Mouse (Mus musculus): ENCODE measurements at regions not wholly inside any gene's neighbourhood (a gene's known extent, or its start where the extent isn't known, plus 50 kb on each side); places are given as distances from the start of the nearest gene placed in this dataset.

DNA sequence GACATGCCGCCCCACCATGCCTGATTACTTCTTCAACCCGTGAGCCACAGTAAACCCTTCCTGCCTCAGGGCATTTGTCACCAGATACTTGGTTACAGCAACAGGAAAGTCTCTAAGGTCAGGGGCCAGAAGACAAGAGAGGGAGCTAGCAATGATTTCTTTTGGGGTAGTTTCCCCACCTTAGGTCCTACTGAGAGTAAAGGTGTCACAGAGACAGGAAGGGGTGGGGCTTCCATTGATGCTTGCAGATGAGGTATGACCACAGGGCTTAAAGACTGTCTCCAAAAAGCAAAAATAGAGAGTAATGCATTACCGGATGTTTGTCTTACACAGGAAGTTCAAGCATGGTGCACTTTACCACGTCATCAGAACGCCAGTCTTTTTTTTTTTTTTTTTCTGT, 98.8 kb upstream of the Irs2 start:
- Histone ChIP-seq H3K79me2 (ENCODE audit: control insufficient read depth, insufficient read depth) (no peaks in the 10 kb centered on the region), H3K4me2 (ENCODE audit: low read depth) (no peak overlapping the region), H3ac (ENCODE audit: control insufficient read depth, insufficient read length) (no peak overlapping the region), H3K36me3 (ENCODE audit: control insufficient read depth, insufficient read depth) (no peaks in the 10 kb centered on the region), H3K27me3 (ENCODE audit: control insufficient read depth, insufficient read depth, insufficient read length) (no peaks in the 10 kb centered on the region), H3K4me3 (no peak overlapping the region)
- TF ChIP-seq TCF3 (IDR thresholded peaks at IDR 0.05; ENCODE audit: insufficient read length, low read depth), result no peak
- TF ChIP-seq POLR2A (IDR thresholded peaks at IDR 0.05; ENCODE audit: insufficient read length, low read depth), result no peak
- TF ChIP-seq TCF12 (IDR thresholded peaks at IDR 0.05; ENCODE audit: insufficient read depth, poor library complexity, severe bottlenecking), result no peak
- no peak for TF ChIP-seq POLR2AphosphoS2 (IDR thresholded peaks at IDR 0.05; ENCODE audit: insufficient read length, low read depth)
- TF ChIP-seq REST (IDR thresholded peaks at IDR 0.05; ENCODE audit: insufficient read depth, insufficient read length), result no peak
- no peak for TF ChIP-seq MYOD1 (IDR thresholded peaks at IDR 0.05; ENCODE audit: control insufficient read depth in 1 of 3, insufficient read length in 2 of 3, low read depth in 2 of 3)
- TF ChIP-seq MAX (IDR thresholded peaks at IDR 0.05; ENCODE audit: low read depth), result no peak
- TF ChIP-seq CEBPB (IDR thresholded peaks at IDR 0.05; ENCODE audit: insufficient read depth, poor library complexity, severe bottlenecking), result no peak
- TF ChIP-seq MYOG (IDR thresholded peaks at IDR 0.05; ENCODE audit: control insufficient read depth in 1 of 3, insufficient read depth in 1 of 3, insufficient read length in 2 of 3, low read depth in 2 of 3), result no peak
- no peak for TF ChIP-seq E2F4 (IDR thresholded peaks at IDR 0.05; ENCODE audit: insufficient read depth)
- no peak for TF ChIP-seq USF1 (IDR thresholded peaks at IDR 0.05; ENCODE audit: low read depth)

DNA sequence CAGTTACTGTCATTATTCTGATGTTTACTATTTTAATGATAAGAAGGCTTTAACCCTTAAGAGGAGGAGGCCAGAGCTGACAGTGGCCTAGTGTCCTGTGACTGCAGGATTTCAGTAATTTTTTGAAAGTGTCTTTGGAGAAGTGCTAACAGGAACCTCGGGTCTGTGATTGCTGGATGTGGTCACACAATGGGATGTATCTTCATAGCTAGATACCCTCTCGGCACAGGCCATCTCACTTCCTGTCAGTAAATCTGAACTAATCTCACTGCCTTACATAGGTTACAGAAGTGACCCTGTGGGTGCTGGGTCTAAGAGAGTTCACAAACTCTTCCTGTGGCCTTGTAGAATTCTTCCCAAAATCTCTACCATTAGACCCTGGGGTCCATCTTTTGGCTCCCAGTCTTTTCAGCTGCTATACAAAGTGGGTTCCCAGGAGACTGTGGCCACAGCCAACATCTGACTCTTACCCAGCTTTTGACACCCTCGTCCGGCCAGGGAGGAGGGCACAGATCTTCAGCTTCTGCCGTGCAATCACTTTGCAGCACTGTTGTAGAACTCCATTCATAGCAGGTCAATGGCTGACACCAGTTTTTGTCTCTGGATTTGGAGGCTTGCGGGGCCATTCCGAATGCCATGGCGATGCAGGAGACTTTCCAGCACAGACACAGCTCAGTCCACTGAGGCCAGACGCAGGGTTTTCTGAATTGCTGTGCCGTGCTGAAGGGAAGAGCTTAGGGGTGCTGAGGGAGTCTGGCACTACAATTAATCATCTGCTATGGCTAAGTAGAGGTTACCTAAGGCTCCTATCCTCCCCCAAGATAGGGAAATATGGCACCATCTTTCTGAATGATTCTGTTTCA, 95.7 kb upstream of the Irs2 start:
- Histone ChIP-seq H3K4me2 (ENCODE audit: low read depth) (no peak overlapping the region), H3ac (ENCODE audit: control insufficient read depth, insufficient read length) (no peak overlapping the region), H3K27me3 (ENCODE audit: control insufficient read depth, insufficient read depth, insufficient read length) (peaks cover 4% of the 10 kb centered on the region), H3K79me2 (ENCODE audit: control insufficient read depth, insufficient read depth) (no peaks in the 10 kb centered on the region), H3K36me3 (ENCODE audit: control insufficient read depth, insufficient read depth) (no peaks in the 10 kb centered on the region), H3K4me3 (no peak overlapping the region)
- no peak for TF ChIP-seq TCF3 (IDR thresholded peaks at IDR 0.05; ENCODE audit: insufficient read length, low read depth)
- no peak for TF ChIP-seq POLR2A (IDR thresholded peaks at IDR 0.05; ENCODE audit: insufficient read length, low read depth)
- TF ChIP-seq USF1 (IDR thresholded peaks at IDR 0.05; ENCODE audit: low read depth), result no peak
- TF ChIP-seq SRF (IDR thresholded peaks at IDR 0.05; ENCODE audit: control insufficient read depth, insufficient read length, low read depth), result no peak
- no peak for TF ChIP-seq CEBPB (IDR thresholded peaks at IDR 0.05; ENCODE audit: insufficient read depth, poor library complexity, severe bottlenecking)
- TF ChIP-seq MAX (IDR thresholded peaks at IDR 0.05; ENCODE audit: low read depth), result no peak
- TF ChIP-seq REST (IDR thresholded peaks at IDR 0.05; ENCODE audit: insufficient read depth, insufficient read length), result no peak
- no peak for TF ChIP-seq E2F4 (IDR thresholded peaks at IDR 0.05; ENCODE audit: insufficient read depth)
- no peak for TF ChIP-seq TCF12 (IDR thresholded peaks at IDR 0.05; ENCODE audit: insufficient read depth, poor library complexity, severe bottlenecking)
- no peak for TF ChIP-seq MYOD1 (IDR thresholded peaks at IDR 0.05; ENCODE audit: control insufficient read depth in 1 of 3, insufficient read length in 2 of 3, low read depth in 2 of 3)
- no peak for TF ChIP-seq MYOG (IDR thresholded peaks at IDR 0.05; ENCODE audit: control insufficient read depth in 1 of 3, insufficient read depth in 1 of 3, insufficient read length in 2 of 3, low read depth in 2 of 3)

DNA sequence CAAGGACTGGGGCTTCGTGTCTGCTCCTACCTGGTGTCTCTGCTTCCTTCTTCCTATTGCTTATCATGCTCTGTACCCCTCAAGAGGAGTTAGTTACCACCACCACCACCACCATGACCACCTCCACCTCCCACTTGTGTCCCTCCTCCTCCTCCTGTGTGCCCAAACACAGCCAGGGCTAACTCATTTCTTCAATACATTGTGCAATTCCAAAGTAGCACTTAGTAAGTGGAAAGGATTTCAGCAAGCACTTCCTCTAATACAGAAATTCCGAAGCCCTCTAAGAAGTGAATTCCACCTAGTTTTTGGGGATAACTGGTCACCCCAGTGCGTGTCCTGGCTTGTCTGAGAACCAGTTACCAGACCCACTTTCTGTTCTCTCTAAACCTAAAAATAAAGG, 92.1 kb upstream of the Irs2 start:
- Histone ChIP-seq H3K27me3 (ENCODE audit: control insufficient read depth, insufficient read depth, insufficient read length) (peaks cover 15% of the 10 kb centered on the region), H3ac (ENCODE audit: control insufficient read depth, insufficient read length) (no peak overlapping the region), H3K4me2 (ENCODE audit: low read depth) (no peak overlapping the region), H3K36me3 (ENCODE audit: control insufficient read depth, insufficient read depth) (no peaks in the 10 kb centered on the region), H3K4me3 (no peak overlapping the region), H3K79me2 (ENCODE audit: control insufficient read depth, insufficient read depth) (no peaks in the 10 kb centered on the region)
- no peak for TF ChIP-seq TCF3 (IDR thresholded peaks at IDR 0.05; ENCODE audit: insufficient read length, low read depth)
- TF ChIP-seq MAX (IDR thresholded peaks at IDR 0.05; ENCODE audit: low read depth), result no peak
- no peak for TF ChIP-seq CEBPB (IDR thresholded peaks at IDR 0.05; ENCODE audit: insufficient read depth, poor library complexity, severe bottlenecking)
- no peak for TF ChIP-seq POLR2AphosphoS2 (IDR thresholded peaks at IDR 0.05; ENCODE audit: insufficient read length, low read depth)
- no peak for TF ChIP-seq MYOD1 (IDR thresholded peaks at IDR 0.05; ENCODE audit: control insufficient read depth in 1 of 3, insufficient read length in 2 of 3, low read depth in 2 of 3)
- TF ChIP-seq E2F4 (IDR thresholded peaks at IDR 0.05; ENCODE audit: insufficient read depth), result no peak
- no peak for TF ChIP-seq REST (IDR thresholded peaks at IDR 0.05; ENCODE audit: insufficient read depth, insufficient read length)
- no peak for TF ChIP-seq POLR2A (IDR thresholded peaks at IDR 0.05; ENCODE audit: insufficient read length, low read depth)
- no peak for TF ChIP-seq USF1 (IDR thresholded peaks at IDR 0.05; ENCODE audit: low read depth)

DNA sequence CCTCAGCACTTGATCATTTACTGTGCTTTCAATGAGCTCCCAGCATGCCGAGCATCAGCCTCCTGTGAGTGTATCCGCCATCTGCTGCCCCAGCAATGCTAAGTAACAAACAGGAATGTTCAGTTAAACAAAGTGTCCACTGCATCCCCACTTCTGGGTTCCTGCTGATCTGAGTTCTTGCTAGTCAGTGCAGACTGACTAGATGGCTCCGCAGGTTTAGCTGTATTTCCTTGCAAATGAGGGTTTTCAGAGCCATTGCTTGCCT, 91.3 kb upstream of the Irs2 start:
- H3K36me3 ChIP-seq (ENCODE audit: control insufficient read depth, insufficient read depth), result no peaks in the 10 kb centered on the region
- H3K27me3 ChIP-seq (ENCODE audit: control insufficient read depth, insufficient read depth, insufficient read length), result peaks cover 15% of the 10 kb centered on the region
- no peak overlapping the region for H3K4me2 ChIP-seq (ENCODE audit: low read depth)

More for the DNA sequence above, 91.3 kb upstream of the Irs2 start:
- TF ChIP-seq CEBPB (IDR thresholded peaks at IDR 0.05; ENCODE audit: insufficient read depth, poor library complexity, severe bottlenecking) (no peak), MYOD1 (IDR thresholded peaks at IDR 0.05; ENCODE audit: control insufficient read depth in 1 of 3, insufficient read length in 2 of 3, low read depth in 2 of 3) (no peak), SRF (IDR thresholded peaks at IDR 0.05; ENCODE audit: control insufficient read depth, insufficient read length, low read depth) (no peak), POLR2A (IDR thresholded peaks at IDR 0.05; ENCODE audit: insufficient read length, low read depth) (no peak), MAX (IDR thresholded peaks at IDR 0.05; ENCODE audit: low read depth) (no peak), TCF3 (IDR thresholded peaks at IDR 0.05; ENCODE audit: insufficient read length, low read depth) (no peak), TCF12 (IDR thresholded peaks at IDR 0.05; ENCODE audit: insufficient read depth, poor library complexity, severe bottlenecking) (no peak), E2F4 (IDR thresholded peaks at IDR 0.05; ENCODE audit: insufficient read depth) (no peak), MYOG (IDR thresholded peaks at IDR 0.05; ENCODE audit: control insufficient read depth in 1 of 3, insufficient read depth in 1 of 3, insufficient read length in 2 of 3, low read depth in 2 of 3) (no peak), REST (IDR thresholded peaks at IDR 0.05; ENCODE audit: insufficient read depth, insufficient read length) (no peak), USF1 (IDR thresholded peaks at IDR 0.05; ENCODE audit: low read depth) (no peak), POLR2AphosphoS2 (IDR thresholded peaks at IDR 0.05; ENCODE audit: insufficient read length, low read depth) (no peak)
- Histone ChIP-seq H3K4me3 (no peak overlapping the region), H3ac (ENCODE audit: control insufficient read depth, insufficient read length) (no peak overlapping the region), H3K79me2 (ENCODE audit: control insufficient read depth, insufficient read depth) (no peaks in the 10 kb centered on the region)
